Mouse (Mus musculus): ENCODE measurements at regions not wholly inside any gene's neighbourhood (a gene's known extent, or its start where the extent isn't known, plus 50 kb on each side); places are given as distances from the start of the nearest gene placed in this dataset.

DNA sequence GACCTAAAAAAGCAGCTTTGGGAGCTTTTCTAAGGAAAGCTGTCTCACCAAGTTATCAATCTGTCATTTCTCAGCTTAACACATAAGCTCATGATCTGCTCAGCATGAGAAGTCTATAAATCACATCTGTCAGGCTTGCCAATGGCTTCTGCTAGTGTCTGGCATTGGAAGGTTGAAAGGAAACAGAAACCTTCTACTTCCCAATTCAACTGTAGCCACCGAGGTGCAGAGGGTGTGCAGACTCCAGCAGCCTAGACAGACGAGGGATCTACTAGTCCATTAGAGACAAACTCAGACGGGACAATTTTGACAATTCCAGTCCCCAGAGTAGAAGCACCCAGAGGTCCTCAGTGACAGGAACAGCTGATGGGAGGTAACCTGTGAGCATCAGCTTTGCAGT lies 103.0 kb downstream of the Nab1 start:
- no peak for DNase-seq (ENCODE audit: low spot score in 2 of 2)

- no peak for DNase-seq (ENCODE audit: low spot score in 2 of 2)
Observed at GRCm38 (mm10) chr1:52392933-52393332, 107.5 kb downstream of the Nab1 start.

GRCm38 (mm10) chr1:52388836-52389235 lies 111.6 kb downstream of the Nab1 start:
- no peak for DNase-seq (ENCODE audit: low spot score in 2 of 2)

GRCm38 (mm10) chr1:52388118-52388517 lies 112.4 kb downstream of the Nab1 start:
- DNase-seq (ENCODE audit: low spot score in 2 of 2), result no peak

GRCm38 (mm10) chr1:52387062-52387461 lies 113.4 kb downstream of the Nab1 start:
- DNase-seq (ENCODE audit: low spot score in 2 of 2), result no peak

- no peak for DNase-seq (ENCODE audit: low spot score in 2 of 2)
Observed at GRCm38 (mm10) chr1:52375320-52375719, 125.2 kb downstream of the Nab1 start.

- DNase-seq (ENCODE audit: low spot score in 2 of 2), result no peak
Observed at GRCm38 (mm10) chr1:52374666-52375065, 125.8 kb downstream of the Nab1 start.

DNA sequence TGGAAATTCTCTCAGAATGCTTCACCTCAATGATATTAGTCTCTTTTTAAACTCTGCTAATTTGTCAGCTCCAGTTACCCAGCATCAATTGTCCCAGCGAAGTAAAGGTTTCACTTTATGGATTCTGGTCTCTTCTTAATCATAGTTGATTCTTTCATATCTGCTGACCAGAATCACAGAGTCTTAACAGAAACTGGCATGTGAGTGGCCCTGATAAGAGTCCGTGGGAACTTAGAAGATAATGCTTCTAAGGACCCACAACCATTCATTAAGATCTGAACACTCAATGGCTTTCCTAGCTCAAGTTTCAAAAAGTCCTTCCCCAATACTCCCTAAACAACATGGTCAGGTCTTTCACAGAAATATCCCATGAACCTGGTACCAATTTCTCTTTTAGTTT lies 126.7 kb downstream of the Nab1 start:
- no peak for DNase-seq (ENCODE audit: low spot score in 2 of 2)

- no peak for DNase-seq (ENCODE audit: low spot score in 2 of 2)
Observed at GRCm38 (mm10) chr1:52366386-52366785, 133.4 kb upstream of the Gls start.

GRCm38 (mm10) chr1:52363625-52364024 lies 130.6 kb upstream of the Gls start:
- no peak for DNase-seq (ENCODE audit: low spot score in 2 of 2)

DNA sequence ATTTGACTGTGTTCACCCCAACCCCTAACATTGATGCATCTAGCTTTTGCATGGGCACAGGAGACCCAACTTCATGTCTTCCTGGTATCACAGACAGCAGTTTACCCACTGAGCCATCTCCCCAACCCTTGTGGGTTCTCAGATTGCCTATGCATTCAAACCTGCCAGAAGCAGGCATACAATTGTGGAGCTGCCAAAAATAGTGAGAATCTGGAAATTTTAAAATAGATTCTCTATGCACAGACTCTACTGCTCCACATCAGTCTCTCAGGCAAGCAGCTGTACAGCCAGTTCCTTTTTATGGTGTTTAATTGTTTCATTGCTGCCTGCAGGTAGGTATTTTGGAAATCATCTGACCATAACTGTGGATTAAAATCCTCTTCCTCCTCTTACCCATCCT lies 129.9 kb upstream of the Gls start:
- DNase-seq (ENCODE audit: low spot score in 2 of 2), result no peak

- no peak for DNase-seq (ENCODE audit: low spot score in 2 of 2)
Observed at GRCm38 (mm10) chr1:52354041-52354582, 121.1 kb upstream of the Gls start.

DNA sequence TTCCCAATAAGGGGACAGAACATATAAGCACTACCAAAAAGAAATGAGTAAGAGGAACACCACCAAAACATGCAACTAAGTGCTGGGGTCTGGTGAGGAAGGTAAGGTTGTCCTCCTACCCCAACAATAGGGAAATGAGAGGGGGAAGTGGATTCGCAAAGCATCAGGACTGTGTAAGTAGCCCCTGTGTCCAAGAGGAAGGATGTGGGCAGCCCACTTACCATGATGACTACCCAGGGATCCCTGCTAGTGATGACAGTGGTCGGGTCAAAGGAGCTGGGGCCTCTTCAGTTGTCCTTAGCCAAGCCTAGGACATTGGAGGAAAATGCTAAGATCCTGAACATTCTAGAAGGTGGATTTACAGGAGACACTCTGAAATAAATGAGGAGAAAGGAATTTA lies 109.1 kb upstream of the Gls start:
- DNase-seq (ENCODE audit: low spot score in 2 of 2), result no peak

DNA sequence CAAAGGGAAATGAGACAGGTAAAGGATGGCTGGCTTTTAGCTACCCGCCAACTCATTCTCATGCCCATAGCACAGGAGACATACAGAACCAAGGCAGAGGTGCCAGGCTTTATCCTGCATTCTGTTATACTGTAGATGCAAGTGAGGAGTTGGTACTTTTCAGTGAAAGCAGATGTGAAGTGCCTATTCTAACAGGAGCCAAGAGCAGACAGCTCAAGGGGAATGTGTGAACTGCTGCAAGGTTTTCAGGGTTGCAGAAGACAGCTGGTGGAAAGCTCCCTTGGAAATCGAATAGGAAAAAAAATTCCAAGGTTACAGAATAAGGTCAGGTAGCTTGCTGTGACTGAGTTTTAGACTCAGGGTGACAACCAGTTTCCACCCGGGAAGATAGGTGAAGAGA lies 105.7 kb upstream of the Gls start:
- no peak for DNase-seq (ENCODE audit: low spot score in 2 of 2)

DNA sequence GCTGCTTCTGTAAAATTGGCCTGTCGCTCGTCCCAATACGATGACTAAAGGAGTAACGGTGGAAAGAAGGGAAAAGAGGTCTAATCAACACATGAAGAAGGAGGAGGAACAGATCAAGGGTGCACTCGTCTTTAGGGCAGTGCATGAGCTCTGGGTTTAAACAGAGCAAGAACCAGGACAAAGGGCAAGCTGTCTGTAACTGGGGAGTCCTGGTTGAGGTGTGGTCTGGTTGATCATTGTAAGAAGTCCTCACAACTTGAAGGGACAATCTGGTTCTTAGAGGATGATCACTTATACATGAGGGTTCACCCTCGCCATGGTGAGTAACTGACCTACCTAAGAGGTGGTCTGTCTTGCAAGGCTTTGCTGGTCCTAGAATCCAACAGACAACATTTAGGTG lies 105.2 kb upstream of the Gls start:
- DNase-seq (ENCODE audit: low spot score in 2 of 2), result no peak

DNA sequence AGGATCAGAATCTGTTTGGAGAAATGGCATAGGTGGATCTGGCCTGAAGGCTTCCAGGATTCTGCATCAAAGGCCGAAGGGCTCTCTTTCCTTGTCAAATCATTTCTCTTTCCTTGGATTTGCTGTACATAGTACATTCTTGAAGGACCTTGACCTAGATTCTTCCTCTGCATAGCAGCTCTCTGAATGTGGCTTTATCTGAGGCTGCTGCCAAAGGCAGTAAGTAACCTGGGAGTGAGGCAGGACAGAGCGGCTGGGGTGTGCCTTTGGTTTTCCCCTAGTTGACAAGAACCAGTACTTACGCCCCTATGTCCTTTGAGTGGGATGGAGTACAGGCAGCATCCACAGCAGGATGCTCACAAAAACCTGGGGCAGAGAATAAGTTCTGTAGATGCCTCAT lies 103.7 kb upstream of the Gls start:
- no peak for DNase-seq (ENCODE audit: low spot score in 2 of 2)

DNA sequence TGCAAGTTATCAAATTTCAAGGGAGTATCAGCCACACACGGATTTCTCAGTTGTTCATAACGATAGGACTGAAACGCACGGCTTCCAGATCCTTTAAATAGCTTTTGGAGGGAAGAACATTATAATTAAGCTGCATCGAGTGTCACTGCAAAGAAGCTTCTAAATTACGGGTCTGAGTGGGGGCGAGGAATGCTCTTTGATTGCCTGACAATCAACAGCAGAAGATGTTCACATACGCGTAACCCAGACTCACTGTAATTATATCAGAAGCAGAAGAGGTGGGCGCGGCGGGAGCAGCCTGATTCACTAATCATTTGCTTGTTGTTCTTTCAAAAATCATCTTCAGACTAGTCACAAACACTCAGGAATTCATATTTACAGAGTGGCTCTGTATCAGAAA lies 99.0 kb upstream of the Gls start:
- no peak for DNase-seq (ENCODE audit: low spot score in 2 of 2)

GRCm38 (mm10) chr1:52331442-52331841 lies 98.4 kb upstream of the Gls start:
- no peak for DNase-seq (ENCODE audit: low spot score in 2 of 2)

- DNase-seq (ENCODE audit: low spot score in 2 of 2), result no peak
Observed at GRCm38 (mm10) chr1:52330496-52330895, 97.5 kb upstream of the Gls start.

- DNase-seq (ENCODE audit: low spot score in 2 of 2), result no peak
Observed at GRCm38 (mm10) chr1:52328507-52328906, 95.5 kb upstream of the Gls start.

- no peak for DNase-seq (ENCODE audit: low spot score in 2 of 2)
Observed at GRCm38 (mm10) chr1:52324356-52324755, 91.3 kb upstream of the Gls start.

GRCm38 (mm10) chr1:52312076-52312633 lies 79.1 kb upstream of the Gls start:
- DNase-seq (ENCODE audit: low spot score in 2 of 2), result no peak

GRCm38 (mm10) chr1:52306892-52307291 lies 73.9 kb upstream of the Gls start:
- peak in 1 of 2 experiments; percentile 31 for DNase-seq (ENCODE audit: low spot score in 2 of 2)
